Mouse (Mus musculus): ENCODE measurements around the gene Rhbdf2.
"Not testable (repeated sequence)": the region's sequence is repeated elsewhere in the genome, so short reads cannot be mapped to it uniquely, and the experiment has no call there.

Gene Rhbdf2

DNA sequence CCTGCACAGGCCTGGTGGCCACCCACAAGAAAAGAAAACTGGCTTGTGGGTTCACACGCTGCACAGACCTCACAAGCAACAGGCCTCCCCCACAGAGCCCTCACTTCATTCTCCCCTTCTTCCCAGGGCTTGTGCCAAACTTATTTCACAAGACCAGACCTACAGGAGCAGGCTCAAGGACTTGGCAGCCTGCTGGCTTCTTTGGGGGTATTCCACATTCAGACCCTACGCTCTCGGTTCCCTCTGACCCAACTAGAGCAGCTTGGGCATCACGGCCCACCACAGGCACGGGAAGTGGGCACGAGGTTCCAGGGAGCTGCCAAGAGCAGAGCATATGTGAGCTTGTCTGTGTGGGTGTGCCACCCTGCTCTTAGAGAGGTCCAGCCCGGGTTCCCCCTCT is 9.2 kb downstream of the Rhbdf2 start:
- no peak for DNase-seq

DNA sequence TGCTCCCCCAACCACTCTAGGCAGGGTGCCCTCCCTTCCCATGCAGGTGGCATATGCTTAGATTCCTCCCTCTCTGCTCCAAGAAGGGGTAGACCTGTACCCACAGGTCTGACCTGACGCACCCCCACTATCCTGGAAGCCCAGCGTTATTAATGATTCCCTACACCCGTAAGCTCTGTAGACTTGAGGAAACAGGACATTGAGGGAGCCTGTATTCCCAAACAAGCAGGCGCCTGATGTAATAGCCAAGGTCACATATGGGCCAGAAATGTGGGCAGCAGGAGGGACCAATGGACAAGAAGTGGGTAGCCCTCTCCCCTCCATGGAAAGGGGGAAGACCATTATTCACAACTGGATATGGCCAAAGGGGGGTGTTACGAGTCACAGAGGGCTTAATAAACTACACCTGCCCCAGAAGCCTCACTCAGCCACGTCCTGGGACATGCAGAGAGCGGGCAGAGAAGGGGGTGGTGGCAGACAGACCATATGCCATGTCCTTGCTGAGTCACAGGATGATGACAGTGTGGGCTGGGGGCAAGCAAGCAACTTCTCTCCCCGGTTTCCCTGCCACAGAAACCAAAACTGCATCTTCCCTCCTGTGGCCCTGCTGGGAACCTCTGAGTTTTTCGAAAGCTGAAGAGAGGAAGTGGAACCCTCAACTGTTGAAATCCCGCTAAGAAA is 10.2 kb downstream of the Rhbdf2 start:
- no peak for DNase-seq

DNA sequence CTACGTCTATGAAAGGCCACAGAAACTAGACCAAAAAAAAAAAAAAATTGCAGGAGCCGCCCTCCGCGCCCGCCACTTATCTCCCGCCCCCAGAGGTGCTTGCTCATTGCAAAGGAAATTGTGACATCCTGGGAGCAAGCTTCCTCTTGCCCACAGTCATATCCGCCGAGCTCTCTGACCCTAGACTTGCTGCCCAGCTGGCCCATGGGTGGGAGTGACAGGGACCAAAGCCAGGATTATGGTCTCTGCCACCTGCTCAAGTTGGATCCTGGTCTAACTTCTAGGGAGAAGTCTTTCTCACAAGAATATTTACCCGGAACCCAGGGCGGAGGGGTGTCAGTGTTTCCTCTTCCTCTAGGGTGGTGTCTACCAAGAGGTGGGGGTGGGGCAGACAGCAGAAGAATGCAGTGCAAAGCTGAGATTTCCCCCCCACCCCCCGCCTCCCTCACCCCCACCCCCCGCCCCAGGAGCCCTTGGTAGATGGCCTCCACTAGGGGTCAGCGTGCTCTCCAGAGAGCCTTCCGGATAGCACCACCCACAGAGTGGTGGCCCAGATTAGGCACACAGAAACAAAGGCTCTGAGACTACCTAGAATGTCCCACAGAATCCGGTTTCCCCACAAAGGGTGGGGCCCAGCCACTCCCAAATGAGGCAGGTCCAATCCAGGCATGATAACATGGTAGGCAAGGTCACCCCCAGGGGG is 10.9 kb downstream of the Rhbdf2 start:
- DNase-seq = no peak

DNA sequence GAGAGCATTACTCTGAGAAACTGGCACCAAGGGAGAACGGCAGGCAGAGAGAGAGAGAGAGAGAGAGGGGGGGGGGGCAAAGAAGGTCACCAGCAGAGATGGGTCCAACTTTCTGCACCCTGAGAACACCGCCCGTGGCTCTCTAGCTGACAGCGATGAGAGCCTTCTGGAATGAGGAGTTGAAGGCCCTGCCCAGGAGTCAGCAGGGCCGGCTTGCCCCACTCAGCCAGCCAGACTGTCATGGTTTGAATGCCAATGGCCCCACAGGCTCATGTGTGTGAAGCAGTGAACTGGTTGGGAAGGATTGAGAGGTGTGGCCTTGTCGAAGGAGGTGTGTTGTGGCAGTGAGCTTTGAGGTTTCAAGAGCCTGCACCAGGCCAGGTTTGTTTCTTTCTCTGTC is 13.6 kb downstream of the Rhbdf2 start:
- DNase-seq = no peak

DNA sequence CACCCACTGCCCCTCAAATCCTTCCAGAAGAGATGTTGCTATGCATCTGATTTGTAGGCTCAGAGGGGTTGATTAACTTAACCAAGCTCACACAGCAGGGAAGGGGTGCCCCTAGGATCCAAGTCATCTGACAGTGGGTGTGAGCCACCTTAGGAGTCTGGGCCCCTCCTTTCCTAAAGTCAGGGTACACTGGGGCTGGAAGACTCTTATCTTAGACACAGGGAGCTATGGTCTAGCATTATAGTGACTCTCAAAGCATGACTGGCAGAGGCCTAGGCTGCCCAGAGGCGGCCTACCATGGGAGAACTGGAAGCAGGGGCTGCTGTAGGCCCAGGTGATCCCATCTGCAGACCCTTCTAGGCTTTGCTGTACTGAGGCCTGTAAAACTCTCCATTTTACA is 14.3 kb downstream of the Rhbdf2 start:
- DNase-seq = no peak

DNA sequence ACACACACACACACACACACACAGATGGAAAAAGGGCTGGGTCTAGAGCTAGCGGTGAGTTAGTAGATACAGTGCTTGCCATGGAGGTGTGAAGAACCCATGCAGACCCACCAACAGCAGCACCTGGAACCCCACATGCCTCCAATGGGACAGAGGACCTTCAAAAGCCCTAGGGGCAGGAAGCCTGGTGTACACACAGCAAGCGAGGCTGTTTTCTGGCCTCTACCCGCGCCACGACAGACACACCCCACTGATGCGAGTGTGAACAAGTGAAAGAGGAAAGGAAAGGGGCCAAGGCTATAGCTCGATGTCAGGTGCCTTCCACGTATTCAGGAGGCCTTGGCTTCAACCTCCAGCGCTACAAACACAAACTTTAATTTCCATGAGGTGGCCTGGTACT is 14.9 kb downstream of the Rhbdf2 start:
- DNase-seq = no peak

DNA sequence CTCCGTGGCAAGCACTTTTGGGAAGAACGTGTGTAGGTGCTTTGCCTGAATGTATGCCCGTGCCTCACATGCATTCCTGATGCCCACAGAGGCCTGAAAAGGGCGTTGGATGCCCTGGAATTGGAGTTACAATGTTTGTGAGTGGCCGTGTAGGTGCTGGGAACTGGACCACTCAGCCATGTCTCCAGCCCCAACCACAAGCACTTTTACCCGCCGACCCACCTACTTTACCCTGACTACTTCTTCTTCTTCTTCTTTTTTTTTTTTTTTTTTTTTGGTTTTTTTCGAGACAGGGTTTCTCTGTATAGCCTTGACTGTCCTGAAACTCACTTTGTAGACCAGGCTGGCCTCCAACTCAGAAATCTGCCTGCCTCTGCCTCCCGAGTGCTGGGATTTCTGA is 15.7 kb downstream of the Rhbdf2 start:
- DNase-seq = not testable (repeated sequence)

DNA sequence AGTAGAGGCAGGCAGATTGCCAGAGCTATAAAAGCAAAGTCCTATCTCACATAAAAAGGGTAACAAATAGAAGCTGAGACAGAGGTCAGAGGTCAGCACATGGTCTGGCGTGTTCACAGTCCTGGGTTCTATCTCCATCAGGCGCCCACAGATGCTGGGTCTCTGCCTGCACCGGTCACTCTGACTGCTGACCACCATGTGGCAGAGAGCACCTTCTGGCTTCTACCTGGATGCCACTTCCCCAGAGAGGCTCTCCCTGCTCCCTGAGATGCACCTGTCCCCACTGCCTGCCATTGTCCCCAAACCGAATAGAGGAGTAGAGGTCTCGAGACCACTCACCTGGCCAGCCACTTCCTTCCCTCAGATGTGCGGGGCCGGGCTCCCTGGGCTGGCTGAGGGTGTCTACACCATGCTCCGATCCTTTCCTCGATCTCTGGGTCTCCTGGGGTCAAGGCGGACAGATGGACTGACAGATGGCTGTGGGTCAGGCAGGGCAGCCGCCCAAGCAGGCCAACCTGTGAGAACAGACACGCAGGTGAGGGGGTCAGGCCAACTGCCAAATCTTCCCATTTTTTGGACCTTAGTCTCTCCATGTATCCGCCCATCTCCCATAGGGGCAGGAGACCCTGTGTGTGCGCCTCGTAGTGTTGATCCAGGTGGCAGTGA is 16.7 kb downstream of the Rhbdf2 start:
- DNase-seq = peak; percentile 92

DNA sequence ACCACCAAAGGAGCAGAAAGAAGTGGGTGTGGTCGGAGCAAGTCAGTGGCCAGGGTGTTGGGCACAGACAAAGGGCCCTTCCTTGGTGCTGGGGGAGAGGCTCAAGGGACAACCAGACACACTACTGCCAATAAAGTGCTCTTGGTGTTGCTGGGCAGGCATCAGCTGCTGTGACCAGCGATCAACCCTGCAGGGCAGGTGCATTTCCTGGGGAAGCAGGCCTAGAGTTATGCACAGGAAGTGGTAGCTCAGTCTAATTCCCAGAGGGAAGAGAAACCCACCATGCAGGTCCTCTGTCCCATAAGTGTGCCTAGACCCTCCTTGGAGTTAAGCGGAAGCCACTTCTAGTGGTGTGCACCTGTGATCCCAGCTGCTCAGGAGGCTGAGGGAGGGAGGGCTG is 19.1 kb downstream of the Rhbdf2 start:
- no peak for DNase-seq

DNA sequence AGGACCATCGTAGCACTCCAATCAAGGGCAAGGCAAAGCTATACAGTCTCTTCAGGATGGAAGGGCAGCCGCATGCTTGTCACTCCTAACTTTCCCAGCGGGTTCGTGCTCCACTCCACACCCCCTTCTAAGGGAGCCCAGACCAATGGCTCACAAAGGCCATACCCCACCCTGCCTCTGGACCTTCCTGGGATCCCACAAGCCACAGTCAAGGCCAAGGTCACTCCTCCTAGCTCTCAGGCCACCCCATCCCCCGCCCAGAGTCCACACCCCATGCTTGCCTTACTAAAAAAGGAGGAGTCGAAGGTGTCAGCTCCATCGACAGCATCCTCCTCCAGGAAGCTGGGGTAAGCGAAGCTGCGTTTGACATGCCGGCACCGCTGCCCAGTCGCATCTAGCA is 22.7 kb downstream of the Rhbdf2 start:
- DNase-seq = no peak

DNA sequence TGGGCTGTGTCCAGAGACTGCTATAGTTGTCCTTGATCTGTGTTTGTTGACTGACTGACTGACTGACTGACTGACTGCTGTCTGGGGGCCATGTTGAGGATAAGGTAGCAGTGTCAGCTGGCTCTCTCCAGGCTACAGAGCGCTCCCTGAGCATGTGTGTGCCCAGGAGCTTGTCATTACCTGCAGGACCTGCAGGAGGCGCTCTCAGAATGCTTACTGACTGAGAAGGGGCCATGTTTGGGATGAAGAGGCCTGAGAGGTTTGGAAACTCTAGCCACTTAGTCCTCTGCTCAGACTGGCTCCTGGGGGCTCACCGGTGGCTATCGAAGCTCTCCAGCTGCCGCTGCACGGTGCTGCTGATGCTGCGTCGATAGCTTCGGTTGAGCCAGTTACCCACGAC is 23.5 kb downstream of the Rhbdf2 start:
- DNase-seq = no peak

DNA sequence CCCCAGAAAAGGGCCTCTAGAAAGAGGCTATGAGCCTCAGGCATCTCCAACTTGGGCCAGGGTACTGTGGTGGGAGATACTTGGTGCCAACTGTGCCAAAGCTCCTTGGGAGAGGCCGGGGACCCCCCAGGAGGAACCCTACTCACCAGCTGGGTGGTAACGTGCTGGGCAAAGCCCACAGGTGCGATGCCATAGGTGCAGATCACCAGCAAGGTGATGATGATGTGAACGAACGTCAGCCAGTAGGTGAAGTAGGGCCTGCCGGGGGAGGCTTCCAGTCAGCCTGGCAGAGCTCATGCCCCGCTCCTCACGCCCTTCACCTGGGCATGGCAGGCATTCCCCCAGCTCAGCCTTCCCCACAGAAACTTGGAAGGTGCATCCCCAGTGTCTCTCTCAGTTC is 24.8 kb downstream of the Rhbdf2 start:
- no peak for DNase-seq

DNA sequence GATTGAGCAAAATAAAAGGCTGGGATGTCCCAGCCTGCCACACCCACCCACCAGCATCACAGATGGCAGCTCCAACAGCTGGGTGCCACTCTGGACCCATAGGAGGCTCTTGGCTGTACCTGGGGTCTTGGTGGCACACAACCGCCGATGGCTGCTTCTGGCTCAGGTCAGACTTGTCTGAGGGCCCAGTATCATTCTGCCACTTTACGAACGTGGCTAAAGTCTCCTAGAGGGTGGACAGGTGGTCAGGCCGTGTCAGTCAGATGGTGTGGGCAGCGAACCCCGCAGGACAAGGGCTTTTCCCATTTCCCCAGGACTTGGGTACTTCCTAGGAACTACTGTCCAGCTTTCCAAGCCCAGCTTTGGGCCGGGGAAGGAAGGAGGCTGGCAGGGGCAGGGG is 25.7 kb downstream of the Rhbdf2 start:
- DNase-seq = no peak

DNA sequence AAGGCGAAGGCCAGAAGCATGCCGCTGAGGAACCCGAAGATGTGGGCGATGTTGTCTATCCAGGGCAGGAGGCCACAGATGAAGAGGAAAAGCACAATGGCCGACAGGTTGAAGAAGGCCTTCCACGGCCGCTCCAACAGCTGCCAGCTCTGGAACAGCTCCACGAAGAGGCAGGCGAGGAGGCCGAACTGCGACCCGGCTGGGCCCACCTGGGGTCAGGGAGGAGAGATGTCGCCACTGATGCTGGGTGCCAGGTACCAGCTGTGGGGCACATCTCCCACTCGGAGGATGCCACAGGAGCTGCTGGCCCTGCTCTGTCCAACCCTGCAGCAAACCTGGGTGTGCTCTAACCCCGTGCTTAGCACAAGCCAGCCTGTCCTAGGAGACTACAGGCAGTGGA is 27.6 kb downstream of the Rhbdf2 start:
- no peak for DNase-seq

DNA sequence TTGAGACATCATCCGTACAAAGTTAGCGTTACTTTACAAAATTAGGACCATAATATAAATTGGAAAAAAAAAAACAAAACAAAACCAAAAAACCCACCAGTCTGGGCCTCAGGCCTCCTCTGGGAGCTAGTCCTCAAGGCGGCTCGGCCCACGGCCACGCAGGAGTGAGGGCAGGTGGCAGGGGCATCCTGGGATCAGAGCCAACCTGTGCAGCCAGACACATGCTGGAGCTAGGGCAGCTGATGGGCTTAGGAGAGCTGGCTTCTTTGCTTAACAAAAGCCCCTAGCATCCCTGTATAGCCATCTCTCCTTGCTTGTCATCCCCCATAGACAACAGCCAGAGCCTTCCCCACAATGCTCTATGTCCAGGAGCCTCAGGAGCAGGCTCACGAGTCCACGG is 28.6 kb downstream of the Rhbdf2 start:
- no peak for DNase-seq

DNA sequence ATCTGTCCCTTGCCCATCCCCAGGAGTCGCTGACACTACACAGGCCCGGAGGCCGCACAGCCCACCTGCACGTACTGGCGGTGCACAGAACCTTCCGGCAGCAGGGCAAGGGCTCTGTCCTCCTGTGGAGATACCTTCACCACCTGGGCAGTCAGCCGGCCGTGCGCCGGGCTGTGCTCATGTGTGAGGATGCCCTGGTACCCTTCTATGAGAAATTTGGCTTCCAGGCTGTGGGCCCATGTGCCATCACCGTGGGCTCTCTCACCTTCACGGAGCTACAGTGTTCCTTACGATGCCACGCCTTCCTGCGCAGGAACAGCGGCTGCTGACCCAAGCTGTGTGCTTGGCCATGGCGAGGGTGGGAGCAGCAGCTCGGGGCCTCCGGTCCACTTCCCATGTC is 30.1 kb downstream of the Rhbdf2 start:
- DNase-seq = no peak

DNA sequence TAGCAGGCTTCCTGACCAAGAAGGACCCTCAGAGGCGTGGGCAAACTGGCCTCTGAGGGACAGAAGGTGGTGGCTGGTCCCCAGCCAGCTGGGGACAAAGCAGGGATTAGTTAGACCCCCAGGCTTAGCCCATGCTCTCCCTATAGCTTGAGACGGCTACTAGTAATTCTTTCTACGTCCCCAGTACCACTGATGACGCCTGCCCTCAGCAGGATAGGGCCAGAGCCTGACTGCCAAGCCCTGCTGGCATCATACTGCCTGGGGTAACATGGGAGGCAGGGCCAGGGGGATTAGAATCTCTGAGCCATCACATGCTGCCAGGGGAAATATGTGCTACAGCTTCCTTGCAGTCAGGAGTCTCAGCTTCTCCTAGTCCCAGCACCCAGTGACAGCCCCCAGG is 33.5 kb downstream of the Rhbdf2 start:
- DNase-seq = no peak

DNA sequence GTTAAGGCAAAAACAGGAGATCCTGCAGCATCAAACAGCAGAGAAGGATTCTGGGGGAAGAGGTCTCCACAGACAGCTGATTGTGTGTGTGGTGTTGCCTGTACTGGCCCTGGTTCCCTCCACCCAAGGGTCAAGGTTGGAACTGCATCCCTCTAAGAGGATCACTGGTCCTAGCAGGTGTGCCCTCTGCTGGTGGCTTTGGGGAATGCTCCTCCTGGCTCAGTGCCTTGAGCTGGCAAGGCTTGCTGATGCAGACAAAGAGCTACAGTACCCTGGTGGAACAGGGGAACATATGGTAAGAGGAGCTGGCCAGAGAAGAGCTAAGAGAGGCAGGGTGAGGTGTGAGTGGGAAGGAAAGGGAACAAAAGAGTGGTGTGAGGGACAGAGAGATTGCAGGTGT is 34.4 kb downstream of the Rhbdf2 start:
- peak; percentile 98 for DNase-seq

DNA sequence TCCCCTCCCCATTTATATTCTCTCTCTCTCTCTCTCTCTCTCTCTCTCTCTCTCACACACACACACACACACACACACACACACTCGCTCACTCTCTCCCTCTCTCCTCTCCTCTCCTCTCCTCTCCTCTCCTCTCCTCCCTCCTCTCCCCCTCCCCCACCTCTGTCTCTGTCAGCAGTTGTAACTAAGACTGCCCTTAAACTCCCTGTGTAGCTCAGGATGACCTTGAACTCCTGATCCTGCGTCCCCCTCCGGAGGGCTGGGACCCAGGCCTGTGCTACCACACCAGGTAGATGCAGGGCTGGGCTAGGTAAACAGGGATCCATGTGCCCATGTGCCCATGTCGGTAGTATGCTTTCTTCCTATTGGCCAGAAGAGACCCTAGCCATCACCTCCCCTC is 35.2 kb downstream of the Rhbdf2 start:
- DNase-seq = no peak

DNA sequence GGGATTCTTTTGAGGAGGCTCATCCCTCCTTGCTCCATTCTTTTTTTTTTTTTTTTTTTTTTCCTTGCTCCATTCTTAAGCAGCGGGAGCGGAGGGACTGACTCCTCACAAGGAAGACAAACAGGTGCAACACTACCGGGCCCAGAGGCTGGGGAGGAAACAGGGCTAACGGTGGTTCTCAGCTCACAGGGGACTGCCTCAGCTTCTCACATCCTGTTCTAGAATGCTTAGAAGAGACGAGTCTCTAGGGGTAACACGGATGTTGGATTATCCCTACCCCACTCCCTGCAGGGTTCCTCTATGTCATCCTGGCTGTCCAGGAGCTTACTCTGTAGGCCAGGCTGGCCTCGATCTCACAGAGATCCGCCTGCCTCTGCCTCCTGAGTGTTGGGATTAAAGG is 37.2 kb downstream of the Rhbdf2 start:
- DNase-seq = no peak

DNA sequence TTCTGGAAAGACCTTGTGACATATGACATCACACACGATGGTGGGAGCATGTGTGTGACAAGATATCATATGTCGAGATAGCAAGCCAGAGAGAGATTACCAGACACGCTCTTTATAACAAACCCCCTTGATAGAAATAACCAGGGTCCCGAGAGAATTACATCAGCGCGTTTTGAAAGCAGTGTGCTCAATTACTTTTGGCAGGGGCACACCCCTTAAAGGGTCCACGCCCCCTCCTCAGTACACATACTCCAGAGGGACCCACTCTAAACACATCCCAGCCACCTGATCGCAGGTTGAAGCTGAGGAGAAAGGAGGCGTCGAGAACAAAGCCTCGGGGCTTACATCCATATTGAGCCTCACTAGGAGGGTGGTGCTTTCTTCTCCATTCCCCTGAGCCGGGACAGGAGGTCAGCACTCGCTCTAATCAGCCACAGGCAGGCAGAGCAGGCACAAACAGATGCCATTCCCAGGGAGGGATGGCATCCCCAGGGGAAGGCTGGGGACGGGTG is 37.7 kb downstream of the Rhbdf2 start:
- DNase-seq = no peak

DNA sequence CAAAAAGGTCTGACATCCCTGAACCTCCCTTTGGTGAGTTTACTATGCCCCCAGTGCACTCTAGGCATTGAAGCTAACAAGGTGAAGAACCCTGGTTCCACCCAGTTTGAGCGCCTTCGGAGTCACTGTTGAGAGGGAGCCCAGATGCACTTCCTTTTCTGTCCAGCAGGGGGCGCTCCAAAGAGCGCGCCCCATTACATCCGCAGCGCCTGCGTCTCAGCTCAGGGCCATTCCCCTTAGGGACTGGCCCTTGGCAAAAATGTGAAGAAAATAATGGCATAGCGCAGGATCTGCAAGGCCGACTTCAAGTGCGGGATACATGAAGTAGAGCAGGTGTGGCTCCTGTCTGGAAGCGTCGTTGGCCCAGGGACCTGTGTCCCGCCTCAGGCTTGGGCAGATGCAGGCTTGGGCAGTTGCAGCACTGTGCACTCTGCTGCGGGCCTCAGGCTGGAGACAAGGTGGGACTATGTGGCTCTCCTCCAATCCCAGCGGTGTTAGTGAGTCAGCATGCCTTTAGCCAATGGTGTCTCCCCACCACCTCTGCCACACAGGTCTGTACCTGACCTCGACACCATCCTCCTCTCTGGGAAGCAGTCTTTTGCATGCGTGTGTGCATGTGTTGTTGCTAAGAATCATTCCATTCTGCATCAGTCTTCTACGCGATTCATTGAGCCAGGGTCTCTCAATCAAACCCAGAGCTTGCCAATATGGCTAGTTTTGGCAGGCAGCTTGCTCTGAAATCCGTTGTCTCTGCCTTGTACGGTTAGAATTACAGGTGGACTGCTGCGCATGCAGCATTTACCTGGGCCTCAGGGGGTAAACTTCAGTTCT is 39.8 kb downstream of the Rhbdf2 start:
- DNase-seq = peak; percentile 76

DNA sequence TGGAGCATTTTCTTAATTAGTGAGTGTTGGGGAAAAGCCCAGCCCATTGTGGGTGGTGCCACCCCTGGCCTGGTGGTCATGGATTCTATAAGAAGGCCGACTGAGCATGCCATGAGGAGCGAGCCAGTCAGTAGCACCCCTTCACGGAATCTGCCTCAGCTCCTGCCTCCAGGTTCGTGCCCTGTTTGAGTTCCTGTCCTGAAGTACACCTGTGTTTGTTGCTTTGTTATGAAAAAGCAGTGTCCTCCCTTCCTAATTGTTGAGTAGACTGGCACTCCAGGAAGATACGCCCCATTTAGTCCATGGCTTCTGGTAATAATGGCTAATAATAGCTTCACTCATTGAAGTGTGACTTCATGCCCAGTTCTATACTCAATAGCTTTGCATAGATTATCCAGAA is 40.5 kb downstream of the Rhbdf2 start, which contains the start of gene Aanat:
Gene Aanat (plus strand): TSS at position 123 of the 400 bp plus-strand sequence.
- DNase-seq = no peak
